Mouse (Mus musculus) layer of hippocampus, adult 11-12 months (tissue): ENCODE results near the gene Mettl5.
A peak's percentile ranks its signal among the peaks of the same experiment; 100 is the strongest.

Experiments used
- DNase-seq: peaks from one replicate; pipeline ENCODE4 v3.0.0; 2022; ENCODE audit warnings: low spot score

Gene Mettl5

DNA sequence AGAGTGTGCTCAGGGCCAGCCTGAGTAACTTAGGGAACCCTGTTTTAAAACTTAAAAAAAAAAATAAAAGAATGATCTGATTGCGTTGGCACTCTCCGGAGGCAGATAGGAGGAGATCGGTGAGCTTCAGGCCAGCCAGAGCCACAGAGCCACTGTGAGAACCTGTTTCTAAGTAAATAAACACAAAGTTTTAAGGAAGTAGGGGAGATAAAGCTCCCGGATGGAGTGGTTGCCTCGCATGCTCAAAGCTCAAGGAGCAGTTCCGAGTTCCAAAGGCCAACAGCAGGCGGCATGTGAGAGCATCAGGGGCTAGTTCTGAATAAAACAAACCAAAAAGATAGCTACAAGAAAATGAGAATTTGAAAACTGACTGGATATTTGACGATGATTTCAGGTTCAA is 29.0 kb downstream of the Mettl5 start:
- no peak for DNase-seq

DNA sequence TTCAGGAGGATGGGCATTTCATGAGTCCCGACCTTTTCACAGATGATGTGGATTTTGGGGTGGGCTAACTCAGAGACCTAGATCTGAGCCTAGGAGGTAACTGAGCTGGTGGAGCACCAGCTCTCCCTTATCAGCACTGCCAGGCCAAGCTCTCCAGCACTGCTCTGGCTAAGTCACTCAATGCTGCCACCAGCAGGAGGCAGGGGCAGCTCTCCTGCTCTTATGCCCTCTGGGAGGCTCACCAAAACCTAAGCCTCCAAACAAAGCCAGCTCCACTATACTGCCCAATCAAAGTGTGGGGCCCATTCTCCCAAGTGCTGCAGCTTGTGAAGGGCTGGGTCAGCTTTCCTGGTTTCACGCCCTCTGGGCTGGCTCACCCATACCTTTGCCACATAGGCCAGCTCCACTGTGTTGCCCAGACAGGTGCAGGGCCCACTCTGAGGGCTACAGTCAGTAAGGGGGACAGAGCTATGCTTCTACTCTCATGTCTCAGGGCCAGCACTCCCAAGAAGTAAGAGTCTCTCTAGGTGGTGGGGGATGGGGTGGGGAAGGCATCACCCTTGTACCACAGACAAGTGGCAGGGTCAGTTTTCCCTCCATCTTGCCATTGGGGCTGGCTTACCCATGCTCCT is 33.9 kb downstream of the Mettl5 start:
- no peak for DNase-seq

DNA sequence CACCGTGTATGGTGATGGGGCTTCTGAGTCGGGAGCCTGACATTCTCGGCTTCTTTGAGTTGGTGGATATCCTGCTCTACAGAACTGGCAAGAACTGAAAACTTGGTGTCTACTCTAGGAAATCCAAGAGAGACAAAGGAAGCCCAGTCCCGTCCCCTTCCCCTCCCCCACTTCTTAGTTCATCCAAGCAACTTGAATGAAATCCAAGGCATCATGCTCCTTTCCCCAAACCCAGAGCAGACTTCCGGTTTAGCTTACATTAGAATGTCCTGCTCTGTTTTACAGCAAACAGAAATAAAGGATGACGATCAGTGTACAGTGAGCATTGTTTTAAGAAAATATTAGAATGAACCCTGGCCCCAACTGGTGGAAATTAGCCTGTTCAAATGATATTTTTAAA is 36.2 kb downstream of the Mettl5 start:
- no peak for DNase-seq

DNA sequence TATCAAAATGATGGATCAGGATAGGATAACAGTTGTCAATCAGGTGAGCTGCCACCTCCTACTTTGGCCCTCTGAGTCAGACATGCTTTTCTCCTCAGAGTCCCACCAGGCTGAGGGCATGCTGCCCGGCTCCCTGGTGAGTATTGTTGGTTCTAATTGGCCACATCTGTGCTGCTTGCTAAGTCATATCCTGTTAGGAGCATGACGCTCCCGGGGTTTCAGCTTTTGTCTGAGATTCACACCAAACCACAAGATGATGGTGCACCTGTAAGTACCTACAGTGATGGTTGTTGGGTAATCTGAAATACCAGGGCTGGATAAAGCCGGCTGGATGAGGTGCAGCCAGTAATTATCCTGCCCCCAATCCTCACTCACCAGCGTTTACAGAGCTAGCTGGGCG is 45.2 kb downstream of the Mettl5 start:
- peak; percentile 25 for DNase-seq

DNA sequence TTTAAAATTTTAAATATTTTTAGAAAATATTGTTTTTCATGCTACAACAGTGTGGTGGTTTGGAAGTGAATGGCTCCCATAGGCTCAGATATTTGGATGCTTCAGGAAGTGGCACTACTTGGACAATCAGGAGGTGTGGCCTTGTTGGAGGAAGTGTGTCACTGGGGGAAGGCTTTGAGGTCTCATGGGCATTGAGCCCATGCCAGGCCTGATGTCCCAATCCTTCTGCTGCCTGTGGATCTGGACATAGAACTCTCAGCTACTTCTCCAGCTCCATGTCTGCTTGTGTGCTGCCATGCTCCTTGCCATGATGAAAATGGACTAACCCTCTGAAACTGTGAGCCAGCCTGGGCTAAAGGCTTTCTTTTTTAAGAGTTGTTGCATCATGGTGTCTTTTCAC is 46.7 kb downstream of the Mettl5 start:
- DNase-seq, result no peak

DNA sequence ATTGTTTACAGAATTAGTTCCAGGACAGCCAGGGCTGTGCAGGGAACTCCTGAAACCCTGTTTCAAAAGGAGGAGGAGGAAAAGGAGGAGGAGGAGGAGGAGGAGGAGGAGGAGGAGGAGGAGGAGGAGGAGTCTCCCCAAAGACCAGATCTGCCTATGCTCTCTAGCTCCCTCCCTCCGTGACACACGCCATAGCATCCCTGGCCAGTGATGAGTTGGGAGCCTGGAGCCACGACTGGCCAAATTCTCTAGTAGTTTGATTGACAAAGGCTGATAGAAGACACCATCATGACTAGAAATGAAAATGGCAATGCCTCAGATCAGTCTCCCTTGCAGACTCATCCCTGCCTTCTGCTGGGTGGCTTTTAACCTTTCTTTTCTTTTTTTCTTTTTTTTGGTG is 47.4 kb downstream of the Mettl5 start:
- no peak for DNase-seq

DNA sequence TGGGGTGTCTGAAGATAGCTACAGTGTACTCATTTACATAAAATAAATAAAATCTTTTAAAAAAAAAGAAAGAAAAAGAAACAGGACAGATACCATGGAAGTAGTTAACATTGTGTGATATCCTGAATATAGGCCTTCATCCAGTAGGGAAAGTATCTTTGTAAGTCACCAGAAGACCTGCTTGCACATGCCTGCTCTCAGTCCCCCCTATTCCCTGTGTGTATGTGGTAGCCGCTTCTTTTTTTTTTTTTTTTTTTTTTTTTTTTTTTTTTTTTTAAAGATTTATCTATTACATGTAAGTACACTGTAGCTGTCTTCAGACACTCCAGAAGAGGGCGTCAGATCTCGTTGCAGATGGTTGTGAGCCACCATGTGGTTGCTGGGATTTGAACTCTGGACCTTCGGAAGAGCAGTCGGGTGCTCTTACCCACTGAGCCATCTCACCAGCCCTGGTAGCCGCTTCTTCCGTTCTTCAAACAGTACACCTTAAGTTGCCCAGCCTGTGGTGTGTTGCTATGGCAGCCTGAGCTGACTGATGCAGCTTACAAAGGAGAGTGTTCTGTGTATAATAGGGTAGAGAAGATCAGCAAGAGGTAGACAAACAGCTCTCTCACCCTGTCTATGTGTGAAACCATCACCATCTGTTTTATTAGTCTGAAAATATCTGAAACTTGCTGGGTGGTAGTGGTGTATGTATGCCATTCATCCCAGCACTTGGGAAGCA is 48.0 kb downstream of the Mettl5 start:
- no peak for DNase-seq

DNA sequence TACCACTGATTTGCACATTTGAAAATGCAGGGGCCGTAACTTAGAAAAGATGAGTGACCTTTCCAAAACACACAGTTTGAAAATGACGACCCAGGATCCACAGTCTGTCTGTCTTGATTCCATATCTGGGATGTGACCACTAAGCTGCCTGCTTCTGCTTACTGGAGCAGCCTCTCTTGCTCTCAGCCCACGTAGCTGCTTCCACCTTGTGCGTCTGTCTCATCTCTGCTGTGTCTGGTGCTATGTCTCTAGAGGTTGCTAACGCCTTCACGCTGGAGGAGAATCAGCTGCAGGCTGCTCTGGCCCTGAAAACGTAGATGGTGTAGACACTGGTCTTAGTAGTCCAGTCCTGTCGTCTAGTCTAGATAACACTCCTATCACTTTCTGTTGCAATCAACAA is 55.3 kb downstream of the Mettl5 start:
- no peak for DNase-seq

DNA sequence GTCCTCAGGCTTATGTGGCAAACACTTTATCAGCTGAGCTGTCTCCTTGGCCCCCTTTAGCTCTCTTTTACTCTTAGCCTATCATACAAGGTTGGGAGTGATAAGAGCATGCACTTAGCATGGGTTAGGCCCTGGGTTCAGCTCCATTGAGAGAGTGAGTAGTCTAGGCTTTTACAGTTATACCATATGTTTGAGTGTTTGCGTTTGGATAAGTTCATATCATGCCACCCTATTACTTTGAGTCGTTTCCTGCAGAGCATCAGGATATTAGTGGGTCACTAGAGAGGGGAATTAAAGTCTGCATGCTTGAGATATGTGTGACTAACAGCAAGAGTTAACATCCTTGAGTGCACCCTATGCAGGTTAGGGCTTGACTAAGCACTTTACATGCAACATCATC is 55.7 kb downstream of the Mettl5 start:
- no peak for DNase-seq

DNA sequence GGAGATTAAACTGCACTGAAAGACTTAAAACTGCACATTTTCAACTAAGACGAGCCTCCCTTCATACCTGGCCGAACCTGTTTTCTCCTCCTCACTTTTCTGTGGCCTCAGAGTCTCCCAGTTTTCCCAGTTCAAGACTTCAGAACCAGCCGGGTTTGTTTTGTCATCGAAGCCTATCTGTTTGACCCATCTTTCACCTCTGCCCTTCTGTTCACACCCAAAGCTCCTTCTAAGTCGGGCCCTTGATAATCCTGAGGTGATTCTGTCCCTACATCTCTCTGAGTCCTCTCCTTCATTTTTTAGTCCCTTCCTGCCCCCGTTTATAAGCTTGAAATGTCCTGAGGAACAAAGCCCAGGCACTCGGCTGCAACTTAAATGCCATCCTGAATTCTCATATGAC is 57.4 kb downstream of the Mettl5 start:
- no peak for DNase-seq

DNA sequence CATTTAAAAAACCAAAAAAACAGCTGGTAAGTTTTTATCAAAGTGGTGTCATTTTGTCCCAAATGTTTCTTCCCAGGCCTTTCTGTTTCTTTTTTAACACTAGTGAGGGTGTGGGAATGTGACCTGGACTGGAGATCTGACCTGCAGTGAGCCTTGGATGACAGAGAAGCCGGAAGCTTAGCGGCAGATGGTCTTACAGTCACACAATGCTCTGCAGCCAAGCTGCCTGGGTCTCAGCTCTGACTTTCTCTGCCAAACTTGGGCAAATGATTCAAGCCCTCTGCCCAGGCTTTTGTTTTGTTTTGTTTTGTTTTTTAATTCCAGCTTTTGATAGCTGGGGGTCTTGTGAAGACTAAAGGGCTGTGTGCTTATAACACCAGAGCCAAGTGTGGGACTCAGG is 59.0 kb downstream of the Mettl5 start:
- DNase-seq, result no peak

DNA sequence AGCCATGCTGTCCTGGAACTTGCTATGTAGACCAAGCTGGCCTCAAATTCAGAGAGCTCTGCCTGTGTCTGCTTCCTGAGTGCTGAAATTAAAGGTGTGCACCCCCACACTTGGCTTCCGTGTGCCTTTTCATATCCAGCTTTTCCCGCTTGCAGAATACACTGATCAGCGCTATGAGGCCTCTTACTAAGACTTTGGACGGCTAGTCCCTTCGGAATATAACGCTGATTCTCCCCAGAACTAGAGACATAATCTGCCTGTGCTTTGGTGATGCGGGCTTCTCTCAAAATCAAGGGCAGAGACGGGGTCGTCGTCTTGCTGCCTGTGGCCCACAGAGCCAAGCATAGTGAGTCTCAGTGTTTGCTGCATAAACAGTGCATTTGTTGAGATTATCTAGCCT is 59.5 kb downstream of the Mettl5 start:
- DNase-seq, result no peak

DNA sequence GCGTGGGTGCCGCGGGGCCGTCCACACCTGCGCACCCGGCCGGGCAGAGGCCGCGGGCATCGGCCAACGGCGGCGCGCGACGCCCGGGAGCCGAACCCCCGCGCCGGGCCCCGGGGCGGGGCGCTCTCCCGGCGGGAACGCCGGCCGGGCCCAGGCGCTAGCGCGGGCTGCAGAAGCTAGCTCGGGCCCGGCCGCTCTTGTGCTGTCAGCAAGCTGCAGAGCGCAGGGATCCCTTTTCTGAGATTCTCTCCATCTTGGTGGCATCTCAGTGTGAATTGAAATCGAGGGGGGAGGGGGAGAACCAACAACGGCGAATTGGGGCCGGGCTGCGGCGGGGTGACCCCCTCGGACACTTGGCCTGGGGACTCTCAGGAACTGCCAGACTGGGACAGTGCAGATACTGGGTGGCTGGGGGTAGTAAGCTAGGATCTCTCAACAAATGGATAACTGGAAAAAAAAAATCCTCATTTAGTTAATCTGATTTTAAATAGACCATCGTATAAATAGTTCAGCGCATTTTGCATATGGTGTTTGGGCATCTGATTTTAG is 62.2 kb downstream of the Mettl5 start:
- DNase-seq, result peak; percentile 27

DNA sequence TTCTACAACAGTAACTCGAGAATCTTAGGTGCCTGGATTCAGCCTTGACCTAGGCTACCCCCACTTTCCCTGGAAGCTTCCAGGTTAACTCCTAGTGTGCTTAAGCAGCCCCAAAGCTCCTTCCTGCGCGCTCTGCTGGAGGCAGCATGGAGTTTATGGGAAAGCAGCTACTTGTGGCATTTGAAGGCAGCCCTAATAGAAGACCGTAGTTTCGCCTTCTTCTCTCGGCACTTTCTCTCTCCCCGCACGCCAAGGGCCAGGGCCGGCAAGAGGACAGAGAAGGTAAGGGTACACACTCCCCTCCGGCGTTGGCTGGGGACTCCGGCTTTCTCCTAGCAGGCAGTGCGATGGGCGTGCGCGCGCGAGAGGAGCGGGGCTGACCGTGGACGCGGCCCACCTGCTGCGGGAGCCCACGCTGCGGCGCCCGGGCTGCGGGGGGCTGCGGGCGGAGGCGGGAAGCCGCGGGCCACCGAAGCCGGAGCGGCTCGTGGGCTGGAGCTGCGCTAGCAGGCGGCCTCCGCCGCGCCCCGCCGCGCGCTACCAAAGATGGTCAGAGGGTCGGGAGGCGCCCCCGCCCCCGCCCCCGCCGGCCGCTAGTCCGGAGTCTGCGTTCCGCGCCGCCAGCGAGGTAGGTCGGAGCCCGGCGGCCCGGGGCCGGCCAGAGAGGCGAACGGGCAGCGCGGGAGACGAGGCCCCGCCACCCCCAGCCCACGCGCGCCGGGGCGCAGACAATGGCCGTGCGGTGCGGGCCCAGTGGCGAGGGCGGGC is 62.9 kb downstream of the Mettl5 start:
- peak; percentile 33 for DNase-seq

DNA sequence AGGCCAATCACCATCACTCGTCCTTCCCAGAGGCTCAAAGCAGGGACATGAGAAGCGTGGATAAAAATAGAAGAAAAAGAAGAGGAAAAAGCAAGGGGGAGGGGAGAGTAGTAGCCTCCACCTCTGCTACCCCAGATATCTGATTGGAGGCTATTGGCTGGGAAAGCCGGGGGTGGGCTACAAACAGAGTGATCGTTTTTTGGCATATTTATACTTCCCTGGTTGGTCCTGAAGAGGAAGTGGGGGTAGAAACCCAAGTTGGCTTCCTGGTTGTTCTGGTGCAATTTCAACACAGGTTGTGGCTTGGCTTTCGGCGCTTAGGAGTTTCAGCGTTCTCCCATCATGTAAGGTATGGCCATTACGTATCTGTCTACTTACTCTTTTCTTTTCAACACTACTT is 63.7 kb downstream of the Mettl5 start, which contains the start of gene Klhl23:
Klhl23 (plus strand) TSS at position 234 of the 400 bp plus-strand sequence.
- DNase-seq, result no peak
